Mouse (Mus musculus) liver, embryonic 11.5 days (tissue): Measurements from ENCODE around the gene Fbrsl1. TPM values are rescaled to one million over a fixed set of nuclear protein-coding genes. Genes with fewer than 3 reads are reported as not detected.

ENCODE experiments used
- ATAC-seq: fragments of 200-750 bp; cut with Nextera tagmentation; replicated peaks from 2 replicates; pipeline ENCODE4 v1.8.0; 2017; ENCODE audit warnings: moderate number of reproducible peaks, mild to moderate bottlenecking, moderate TSS enrichment, moderate library complexity; ENCODE audit not compliant: low FRiP score
- DNase-seq: peaks from one replicate; pipeline ENCODE4 v3.0.0-alpha.2; 2017; ENCODE audit warnings: low spot score
- H3K27ac ChIP-seq: fragments of 300-500 bp; sonication (generic); 2 replicates; pipeline ENCODE4 v1.5.1; 2014; ENCODE audit warnings: mild to moderate bottlenecking, low read depth, low read length, control low read depth
- H3K27me3 ChIP-seq: fragments of 300-500 bp; sonication (generic); replicated peaks from 2 replicates; pipeline ENCODE4 v1.6.1; 2014; ENCODE audit warnings: low read length, mixed read lengths; ENCODE audit not compliant: control insufficient read depth, insufficient read depth
- H3K36me3 ChIP-seq: fragments of 300-500 bp; sonication (generic); 2 replicates; pipeline ENCODE4 v1.6.1; 2014; ENCODE audit warnings: mild to moderate bottlenecking, low read length, moderate library complexity, mixed read lengths; ENCODE audit not compliant: control insufficient read depth, insufficient read depth
- H3K4me1 ChIP-seq: fragments of 300-500 bp; sonication (generic); replicated peaks from 2 replicates; pipeline ENCODE4 v1.6.1; 2014; ENCODE audit warnings: low read length, mixed read lengths; ENCODE audit not compliant: control insufficient read depth, insufficient read depth
- H3K4me2 ChIP-seq: fragments of 300-500 bp; sonication (generic); 2 replicates; pipeline ENCODE4 v1.6.1; 2014; ENCODE audit warnings: mild to moderate bottlenecking, control low read depth, moderate library complexity
- H3K4me3 ChIP-seq: fragments of 300-500 bp; sonication (generic); 2 replicates; pipeline ENCODE4 v1.5.1; 2014; ENCODE audit warnings: low read depth, low read length, control low read depth
- H3K9ac ChIP-seq: fragments of 300-500 bp; sonication (generic); 2 replicates; pipeline ENCODE4 v1.6.1; 2014; ENCODE audit warnings: low read depth, low read length, control low read depth
- H3K9me3 ChIP-seq: fragments of 300-500 bp; sonication (generic); 2 replicates; pipeline ENCODE4 v1.6.1; 2016; ENCODE audit warnings: low read length, inconsistent platforms, mixed read lengths; ENCODE audit not compliant: control insufficient read depth
- WGBS: fragments of 180-500 bp; shearing (Covaris S2); extraction: QIAGEN DNeasy Blood & Tissue Kit; methylation state at CpG from one replicate; pipeline ENCODE4 v1.1.7; 2014; 5-methylcytosine and 5-hydroxymethylcytosine counted together
- polyA plus RNA-seq: library from polyadenylated mRNA; unstranded; fragments of >200 nt; fragmentation: Nextera tagmentation; extraction: Ambion mirVana; gene quantifications from 2 replicates; pipeline ENCODE4 v1.2.1, GENCODE M21; 2014

Fbrsl1 gene
- polyA plus RNA-seq, 1 experiment from 2014 or later, result 13.8 TPM

- 64% methylated on average over 3 of the region's 3 CpGs for WGBS
- peaks cover 28% of the 10 kb centered on the region for H3K27me3 ChIP-seq
Measured at GRCm38 (mm10) chr5:110484711-110485110, 36.4 kb upstream of the Fbrsl1 start.

DNA sequence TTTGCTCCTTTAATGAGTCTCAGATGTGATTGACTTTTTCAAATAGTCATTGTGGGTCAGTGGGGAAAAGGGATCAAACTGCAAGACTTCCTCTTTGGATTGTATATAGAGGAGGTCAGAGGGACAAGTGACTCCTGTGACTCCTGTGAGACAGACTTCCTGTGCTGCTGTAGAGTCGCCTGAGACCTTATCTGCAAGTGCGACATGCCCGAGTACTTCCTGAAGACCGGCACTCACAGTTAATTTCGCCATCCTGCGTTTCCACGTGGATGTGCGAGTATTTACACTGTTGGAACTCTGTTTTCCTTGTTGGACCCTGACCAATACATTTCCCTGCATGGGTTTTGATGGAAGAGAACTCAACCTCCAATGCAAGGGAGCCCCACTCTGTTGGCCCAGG lies 30.9 kb upstream of the Fbrsl1 start:
- no peak for DNase-seq
- 0 out of 2 replicates have a peak, but pooled peaks have one; percentile 41 for ATAC-seq
- Histone ChIP-seq H3K4me2 (no peak overlapping the region), H3K9me3 (no peaks in the 10 kb centered on the region), H3K9ac (no peak overlapping the region), H3K27ac (no peak overlapping the region), H3K4me3 (no peak overlapping the region), H3K4me1 (0 out of 2 replicates have a peak, but pooled peaks cover 2% of the 10 kb centered on the region), H3K27me3 (peaks cover 22% of the 10 kb centered on the region), H3K36me3 (no peaks in the 10 kb centered on the region)
- 30% methylated on average over 8 of the region's 8 CpGs for WGBS

More at GRCm38 (mm10) chr5:110484711-110485110, 36.4 kb upstream of the Fbrsl1 start:
- Histone ChIP-seq H3K4me3 (no peak overlapping the region), H3K36me3 (no peaks in the 10 kb centered on the region), H3K4me2 (no peak overlapping the region), H3K9me3 (no peaks in the 10 kb centered on the region), H3K27ac (no peak overlapping the region), H3K4me1 (0 out of 2 replicates have a peak, but pooled peaks cover 2% of the 10 kb centered on the region), H3K9ac (no peak overlapping the region)
- ATAC-seq (no peak), DNase-seq (no peak)

GRCm38 (mm10) chr5:110474156-110474555 lies 25.9 kb upstream of the Fbrsl1 start:
- H3K27ac ChIP-seq, result no peak overlapping the region
- ATAC-seq (no peak), DNase-seq (no peak)
- WGBS, result 81% methylated on average over 11 of the region's 11 CpGs
- no peaks in the 10 kb centered on the region for H3K4me1 ChIP-seq
- no peak overlapping the region for H3K4me2 ChIP-seq
- no peaks in the 10 kb centered on the region for H3K36me3 ChIP-seq
- no peaks in the 10 kb centered on the region for H3K9me3 ChIP-seq
- H3K4me3 ChIP-seq, result no peak overlapping the region
- no peaks in the 10 kb centered on the region for H3K27me3 ChIP-seq
- H3K9ac ChIP-seq, result no peak overlapping the region

DNA sequence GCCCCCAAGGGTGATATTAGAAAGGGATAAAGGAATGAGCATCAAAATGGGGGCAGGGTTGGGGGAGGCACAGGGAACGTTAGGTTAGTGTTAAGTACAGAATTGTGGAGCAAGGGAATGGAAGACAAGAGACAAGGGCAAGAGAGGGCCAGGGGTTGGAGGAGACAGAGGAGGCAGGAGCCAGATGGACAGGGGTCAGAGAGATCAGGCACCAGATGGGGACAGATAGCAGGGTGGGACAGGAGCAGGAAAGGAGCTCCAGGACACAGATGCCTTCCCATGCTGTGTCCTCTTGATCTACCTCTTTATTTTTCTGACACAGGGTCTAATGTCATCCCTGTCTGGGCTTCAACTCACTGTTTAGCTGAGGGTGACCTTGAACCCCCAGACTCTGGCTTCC lies 24.5 kb upstream of the Fbrsl1 start:
- ATAC-seq, result no peak
- Histone ChIP-seq H3K36me3 (no peaks in the 10 kb centered on the region), H3K4me2 (no peak overlapping the region), H3K9me3 (no peaks in the 10 kb centered on the region), H3K4me1 (no peaks in the 10 kb centered on the region), H3K27me3 (no peaks in the 10 kb centered on the region), H3K27ac (no peak overlapping the region), H3K4me3 (no peak overlapping the region), H3K9ac (no peak overlapping the region)
- WGBS, result 37% methylated on average over 1 of the region's 1 CpGs
- no peak for DNase-seq

DNA sequence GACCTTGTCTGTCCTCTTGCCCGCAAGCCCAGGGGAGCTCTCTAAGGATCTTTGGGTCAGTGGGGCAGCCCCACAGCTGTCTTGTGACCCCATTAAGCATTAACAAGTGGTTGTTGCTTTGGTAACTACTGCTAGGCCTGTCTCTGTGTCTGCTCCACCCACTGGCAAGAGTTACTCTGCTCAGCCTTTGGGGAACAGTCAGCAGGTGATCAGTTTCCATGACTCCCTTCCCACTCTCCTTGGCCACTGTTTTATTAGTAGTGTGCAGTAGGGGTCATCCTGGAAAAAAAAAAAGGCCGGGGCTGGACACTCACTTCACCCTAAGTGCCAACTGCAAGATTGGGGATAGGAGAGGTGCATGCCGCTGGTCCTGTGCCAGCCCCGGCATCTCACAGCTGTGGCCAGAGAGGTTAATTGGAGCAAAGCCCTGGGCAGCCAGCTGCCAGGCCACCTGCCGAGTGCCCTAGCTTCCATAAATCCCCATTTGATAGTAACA lies 23.7 kb upstream of the Fbrsl1 start:
- Histone ChIP-seq H3K9me3 (no peaks in the 10 kb centered on the region), H3K9ac (no peak overlapping the region), H3K4me1 (no peaks in the 10 kb centered on the region), H3K27ac (no peak overlapping the region), H3K27me3 (no peaks in the 10 kb centered on the region), H3K4me3 (no peak overlapping the region), H3K36me3 (no peaks in the 10 kb centered on the region), H3K4me2 (no peak overlapping the region)
- ATAC-seq (no peak), DNase-seq (no peak)
- WGBS, result 64% methylated on average over 5 of the region's 5 CpGs

- no peaks in the 10 kb centered on the region for H3K9me3 ChIP-seq
- no peak overlapping the region for H3K4me2 ChIP-seq
- H3K36me3 ChIP-seq, result no peaks in the 10 kb centered on the region
- ATAC-seq, result no peak
- no peaks in the 10 kb centered on the region for H3K27me3 ChIP-seq
- H3K4me1 ChIP-seq, result no peaks in the 10 kb centered on the region
- DNase-seq, result no peak
- no peak overlapping the region for H3K9ac ChIP-seq
- WGBS, result 39% methylated on average over 4 of the region's 4 CpGs
- H3K4me3 ChIP-seq, result no peak overlapping the region
- no peak overlapping the region for H3K27ac ChIP-seq
Measured at GRCm38 (mm10) chr5:110471285-110471684, 23.0 kb upstream of the Fbrsl1 start.

GRCm38 (mm10) chr5:110469227-110469925 lies 21.1 kb upstream of the Fbrsl1 start:
- H3K27ac ChIP-seq, result no peak overlapping the region
- DNase-seq (no peak), ATAC-seq (no peak)
- no peaks in the 10 kb centered on the region for H3K9me3 ChIP-seq
- no peak overlapping the region for H3K4me2 ChIP-seq
- no peaks in the 10 kb centered on the region for H3K36me3 ChIP-seq
- 77% methylated on average over 8 of the region's 8 CpGs for WGBS
- no peaks in the 10 kb centered on the region for H3K27me3 ChIP-seq
- H3K4me1 ChIP-seq, result no peaks in the 10 kb centered on the region
- no peak overlapping the region for H3K9ac ChIP-seq
- H3K4me3 ChIP-seq, result no peak overlapping the region

GRCm38 (mm10) chr5:110468296-110468695 lies 20.0 kb upstream of the Fbrsl1 start:
- no peaks in the 10 kb centered on the region for H3K9me3 ChIP-seq
- WGBS, result 84% methylated on average over 4 of the region's 4 CpGs
- no peak for DNase-seq
- H3K4me2 ChIP-seq, result no peak overlapping the region
- H3K9ac ChIP-seq, result no peak overlapping the region
- H3K27me3 ChIP-seq, result no peaks in the 10 kb centered on the region
- no peaks in the 10 kb centered on the region for H3K36me3 ChIP-seq
- no peaks in the 10 kb centered on the region for H3K4me1 ChIP-seq
- no peak overlapping the region for H3K27ac ChIP-seq
- no peak for ATAC-seq
- H3K4me3 ChIP-seq, result no peak overlapping the region

DNA sequence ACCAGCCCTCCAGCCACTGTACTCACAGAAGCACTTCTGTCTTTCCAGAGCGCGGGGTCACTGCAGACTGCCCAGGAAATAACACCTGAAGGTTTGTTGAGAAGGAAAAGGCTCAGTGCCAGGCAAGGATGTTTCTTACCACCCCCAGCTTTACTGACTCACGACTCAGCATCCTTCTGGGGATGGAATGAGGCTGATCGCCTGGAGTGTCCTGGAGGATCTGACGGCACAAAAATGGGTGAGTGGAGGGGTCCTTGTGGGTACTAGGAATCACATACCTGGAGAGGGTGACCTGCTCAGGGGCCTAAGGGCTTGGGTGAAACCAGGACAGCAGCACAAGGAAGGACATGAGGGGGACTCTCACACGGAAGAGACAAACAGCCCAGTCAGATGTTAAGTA lies 19.4 kb upstream of the Fbrsl1 start:
- Histone ChIP-seq H3K4me2 (no peak overlapping the region), H3K9me3 (no peaks in the 10 kb centered on the region), H3K36me3 (no peaks in the 10 kb centered on the region), H3K9ac (no peak overlapping the region), H3K27ac (no peak overlapping the region), H3K4me1 (no peaks in the 10 kb centered on the region), H3K4me3 (no peak overlapping the region), H3K27me3 (no peaks in the 10 kb centered on the region)
- ATAC-seq, result no peak
- no peak for DNase-seq
- WGBS, result 78% methylated on average over 6 of the region's 6 CpGs
